Mouse (Mus musculus) layer of hippocampus, adult 18-20 months (tissue): ENCODE measurements around the gene Pom121. TPM values are rescaled to one million over a fixed set of nuclear protein-coding genes. Genes with fewer than 3 reads are reported as not detected.
A peak's percentile ranks its signal among the peaks of the same experiment; 100 is the strongest.

Experiments used
- DNase-seq, 2 experiments: peaks; one replicate each; pipeline ENCODE4 v3.0.0; 2022; ENCODE audit warnings: low spot score in 2 of 2
- long read RNA-seq: library from polyadenylated mRNA; stranded (forward); transcript quantifications from one replicate; pipeline ENCODE4 v2.0.0, GENCODE M21; 2021
- total RNA-seq, 2 experiments: library from RNA; stranded (reverse); gene quantifications; 2 replicates each; pipeline ENCODE4 v1.2.3; 2021

Pom121 gene
- total RNA-seq, result 10 to 100 TPM; 49.7 to 51.5 TPM
- long read RNA-seq, full-length matches to known transcripts, result 17 of 48 reads
- long read RNA-seq, partial matches to known transcripts, result 30 of 48 reads
- long read RNA-seq, other reads (novel, unspliced or antisense), result 1 of 48 reads

- peak; percentile 71 to 82 for DNase-seq
Observed at GRCm38 (mm10) chr5:135394004-135394823, at the start of gene Pom121. Gene Pom121 (minus strand): TSS chr5:135394546.

- DNase-seq, result no peak
Observed at GRCm38 (mm10) chr5:135442430-135442829, 48.1 kb upstream of the Pom121 start.

GRCm38 (mm10) chr5:135435039-135435438, 40.7 kb upstream of the Pom121 start:
- DNase-seq, result no peak

- no peak for DNase-seq
Observed at GRCm38 (mm10) chr5:135433861-135434260, 39.5 kb upstream of the Pom121 start.

- no peak for DNase-seq
Observed at GRCm38 (mm10) chr5:135431111-135431510, 36.8 kb upstream of the Pom121 start.

GRCm38 (mm10) chr5:135428786-135429185, 34.4 kb upstream of the Pom121 start:
- DNase-seq, result no peak

GRCm38 (mm10) chr5:135410266-135410665, 15.9 kb upstream of the Pom121 start:
- DNase-seq, result no peak

GRCm38 (mm10) chr5:135408114-135408513, 13.8 kb upstream of the Pom121 start:
- DNase-seq, result no peak

GRCm38 (mm10) chr5:135405437-135405836, 11.1 kb upstream of the Pom121 start:
- no peak for DNase-seq

- DNase-seq, result peak; percentile 40 to 74
Observed at GRCm38 (mm10) chr5:135404623-135405022, 10.3 kb upstream of the Pom121 start.

- peak; percentile 54 to 82 for DNase-seq
Observed at GRCm38 (mm10) chr5:135400244-135400643, 5.9 kb upstream of the Pom121 start.

- no peak for DNase-seq
Observed at GRCm38 (mm10) chr5:135399382-135399781, 5.0 kb upstream of the Pom121 start.

- peak in 1 of 2 experiments; percentile 52 for DNase-seq
Observed at GRCm38 (mm10) chr5:135395826-135396225, 1.5 kb upstream of the Pom121 start.

- no peak for DNase-seq
Observed at GRCm38 (mm10) chr5:135383771-135384170, 10.6 kb downstream of the Pom121 start.

- DNase-seq, result no peak
Observed at GRCm38 (mm10) chr5:135382746-135383145, 11.6 kb downstream of the Pom121 start.

- DNase-seq, result no peak
Observed at GRCm38 (mm10) chr5:135381356-135381925, 12.9 kb downstream of the Pom121 start.

GRCm38 (mm10) chr5:135380681-135381080, 13.7 kb downstream of the Pom121 start:
- no peak for DNase-seq

GRCm38 (mm10) chr5:135376341-135376740, 18.0 kb downstream of the Pom121 start:
- no peak for DNase-seq

- DNase-seq, result no peak
Observed at GRCm38 (mm10) chr5:135375167-135375566, 19.2 kb downstream of the Pom121 start.

- no peak for DNase-seq
Observed at GRCm38 (mm10) chr5:135373601-135374000, 20.7 kb downstream of the Pom121 start.

- DNase-seq, result no peak
Observed at GRCm38 (mm10) chr5:135371195-135371594, 23.2 kb downstream of the Pom121 start.
